Mouse (Mus musculus) liver, postnatal 0 days (tissue): ENCODE data around the gene Prss2.

Source experiments
- CTCF ChIP-seq: sonication (generic); IDR thresholded peaks from 2 replicates; pipeline ENCODE4 v1.5.1; 2016; ENCODE audit warnings: antibody characterized with exemption, low read depth
- EP300 ChIP-seq: IDR thresholded peaks from 2 replicates; pipeline ENCODE4 v1.6.1; 2016; ENCODE audit warnings: antibody characterized with exemption, low read depth, mild to moderate bottlenecking

GRCm38 (mm10) chr6:41521487-41521886, at the start of gene Prss2:
- TF ChIP-seq CTCF: no peak
- TF ChIP-seq EP300: no peak
